In genomic region chr13:57231666-57232065, GRCm38 (mm10) we compare ENCODE assay signal across 17 mouse cellular contexts.
DNase-seq lines count a peak whose midpoint lies in the region; ATAC-seq and TF ChIP-seq lines count a peak whose summit lies in the region.
"Had no signal": no experiment of that assay in that cellular context is flagged by ENCODE, and none has a peak within 500 bp of the region (broad histone marks: within the 10 kb centered on the region; RNA-seq: fewer than 3 reads in every experiment).

No protein-coding gene starts in this region.

- H3K4me2 ChIP-seq in heart, embryonic 11.5 days, result no peak overlapping the region
- H3K4me2 ChIP-seq in embryonic facial prominence, embryonic 14.5 days (ENCODE audit: low read depth, low read length), result no peak overlapping the region
- no peak overlapping the region for H3K4me2 ChIP-seq in lung, postnatal 0 days (replicated peaks; ENCODE audit: low read depth, low read length)
- H3K4me2 ChIP-seq in intestine, postnatal 0 days (replicated peaks; ENCODE audit: low read depth), result no peak overlapping the region
- H3K4me2 ChIP-seq: embryonic facial prominence, embryonic 13.5 days; liver, embryonic 12.5 days had no signal

- no peak overlapping the region for H3K9ac ChIP-seq in heart, adult 2 months (ENCODE audit: low read depth, low read length)
- no peak overlapping the region for H3K9ac ChIP-seq in heart, embryonic 11.5 days (ENCODE audit: low read depth, low read length)
- H3K9ac ChIP-seq in embryonic facial prominence, embryonic 14.5 days (ENCODE audit: low read depth, low read length), result no peak overlapping the region
- no peak overlapping the region for H3K9ac ChIP-seq in lung, postnatal 0 days (replicated peaks; ENCODE audit: low read depth)
- H3K9ac ChIP-seq in intestine, postnatal 0 days (ENCODE audit: low read depth, low read length), result no peak overlapping the region
- H3K9ac ChIP-seq: embryonic facial prominence, embryonic 13.5 days; liver, embryonic 12.5 days had no signal

- no peaks in the 10 kb centered on the region for H3K36me3 ChIP-seq in heart, adult 2 months (ENCODE audit: control insufficient read depth, insufficient read depth, low read length)
- no peaks in the 10 kb centered on the region for H3K36me3 ChIP-seq in heart, embryonic 11.5 days (ENCODE audit: control insufficient read depth, insufficient read depth, low read length)
- H3K36me3 ChIP-seq in embryonic facial prominence, embryonic 14.5 days (ENCODE audit: control insufficient read depth, insufficient read depth, low read length), result no peaks in the 10 kb centered on the region
- H3K36me3 ChIP-seq in lung, postnatal 0 days (ENCODE audit: insufficient read depth, low read length), result no peaks in the 10 kb centered on the region
- H3K36me3 ChIP-seq in intestine, postnatal 0 days (ENCODE audit: control insufficient read depth, insufficient read depth), result no peaks in the 10 kb centered on the region
- H3K36me3 ChIP-seq: embryonic facial prominence, embryonic 13.5 days; liver, embryonic 12.5 days had no signal

- intact Hi-C loops in heart, adult 2 months (cut with DNase I), result no loop called here

- no peak for TF ChIP-seq EP300 in heart, adult 2 months (IDR thresholded peaks at IDR 0.05; ENCODE audit: insufficient read depth, low read depth, low read length)
- TF ChIP-seq EP300 in lung, postnatal 0 days (IDR thresholded peaks at IDR 0.05), result no peak

- TF ChIP-seq CTCF in heart, adult 2 months (IDR thresholded peaks at IDR 0.05), result no peak
- TF ChIP-seq CTCF in lung, postnatal 0 days (IDR thresholded peaks at IDR 0.05), result no peak
- TF ChIP-seq CTCF in intestine, postnatal 0 days (IDR thresholded peaks at IDR 0.05; ENCODE audit: low read depth), result no peak

- no peak for TF ChIP-seq POLR2A in heart, adult 2 months (IDR thresholded peaks at IDR 0.05; ENCODE audit: insufficient read depth, low read depth, low read length)

- H3K9me3 ChIP-seq in heart, embryonic 11.5 days (replicated peaks; ENCODE audit: control insufficient read depth, low read length), result 0 out of 2 replicates have a peak, but pooled peaks cover 2% of the 10 kb centered on the region
- H3K9me3 ChIP-seq in embryonic facial prominence, embryonic 14.5 days (ENCODE audit: control insufficient read depth, low read length), result no peaks in the 10 kb centered on the region
- no peaks in the 10 kb centered on the region for H3K9me3 ChIP-seq in lung, postnatal 0 days (ENCODE audit: low read length)
- no peaks in the 10 kb centered on the region for H3K9me3 ChIP-seq in intestine, postnatal 0 days (ENCODE audit: control insufficient read depth)
- H3K9me3 ChIP-seq: embryonic facial prominence, embryonic 13.5 days; liver, embryonic 12.5 days had no signal

- ATAC-seq in heart, embryonic 11.5 days (replicated peaks; ENCODE audit: insufficient number of reproducible peaks, low FRiP score, low TSS enrichment), result no peak
- ATAC-seq in embryonic facial prominence, embryonic 14.5 days (ENCODE audit: low read depth), result no peak
- peak; percentile 47; the same call in 1 of the 2 replicates for ATAC-seq in lung, postnatal 0 days
- no peak for ATAC-seq in intestine, postnatal 0 days
- ATAC-seq: hindbrain, embryonic 16.5 days; liver, embryonic 12.5 days had no signal

- H3K27me3 ChIP-seq in heart, adult 2 months (ENCODE audit: control insufficient read depth, insufficient read depth, low read length), result no peaks in the 10 kb centered on the region
- H3K27me3 ChIP-seq in heart, embryonic 11.5 days (ENCODE audit: control insufficient read depth, insufficient read depth, low read length), result no peaks in the 10 kb centered on the region
- H3K27me3 ChIP-seq in embryonic facial prominence, embryonic 14.5 days (replicated peaks; ENCODE audit: control insufficient read depth, insufficient read depth, low read length), result no peaks in the 10 kb centered on the region
- H3K27me3 ChIP-seq in lung, postnatal 0 days (replicated peaks; ENCODE audit: insufficient read depth, low read length), result no peaks in the 10 kb centered on the region
- H3K27me3 ChIP-seq in intestine, postnatal 0 days (replicated peaks; ENCODE audit: control insufficient read depth, insufficient read depth, low read length), result no peaks in the 10 kb centered on the region
- H3K27me3 ChIP-seq: embryonic facial prominence, embryonic 13.5 days; liver, embryonic 12.5 days had no signal

- no peak overlapping the region for H3K27ac ChIP-seq in heart, adult 2 months
- no peak overlapping the region for H3K27ac ChIP-seq in heart, embryonic 11.5 days (ENCODE audit: low read depth, low read length)
- H3K27ac ChIP-seq in embryonic facial prominence, embryonic 14.5 days (replicated peaks; ENCODE audit: low read depth, low read length), result no peak overlapping the region
- no peak overlapping the region for H3K27ac ChIP-seq in lung, postnatal 0 days (ENCODE audit: low read length)
- no peak overlapping the region for H3K27ac ChIP-seq in intestine, postnatal 0 days (ENCODE audit: low read depth, low read length)
- H3K27ac ChIP-seq: embryonic facial prominence, embryonic 13.5 days; left cerebral cortex, adult 2 months; liver, embryonic 12.5 days; macrophage had no signal

- 29% methylated on average over 3 of the region's 3 CpGs for WGBS in heart, adult 2 months
- 47% methylated on average over 3 of the region's 3 CpGs for WGBS in heart, embryonic 11.5 days (ENCODE audit: insufficient replicate concordance)
- WGBS in embryonic facial prominence, embryonic 14.5 days, result 27% methylated on average over 3 of the region's 3 CpGs
- 57% methylated on average over 3 of the region's 3 CpGs for WGBS in lung, postnatal 0 days
- 44% methylated on average over 3 of the region's 3 CpGs for WGBS in intestine, postnatal 0 days

- no peak overlapping the region for H3K4me3 ChIP-seq in heart, adult 2 months
- H3K4me3 ChIP-seq in heart, embryonic 11.5 days (ENCODE audit: low read depth, low read length), result no peak overlapping the region
- H3K4me3 ChIP-seq in embryonic facial prominence, embryonic 14.5 days (ENCODE audit: low read depth, low read length), result no peak overlapping the region
- no peak overlapping the region for H3K4me3 ChIP-seq in lung, postnatal 0 days (ENCODE audit: low read depth, low read length)
- H3K4me3 ChIP-seq in intestine, postnatal 0 days (ENCODE audit: low read depth, low read length), result no peak overlapping the region
- H3K4me3 ChIP-seq: embryonic facial prominence, embryonic 13.5 days; left cerebral cortex, adult 2 months; liver, embryonic 12.5 days had no signal

- no peaks in the 10 kb centered on the region for H3K79me2 ChIP-seq in heart, adult 2 months (replicated peaks; ENCODE audit: control insufficient read depth, insufficient read depth, low read length)

- DNase-seq in cerebellum, adult 9-11 months, result peak; percentile 13
- no peak for DNase-seq in cerebellum, postnatal 4 days (ENCODE audit: low spot score in 2 of 2)
- DNase-seq in heart, adult 2 months, result peak; percentile 35 to 36
- DNase-seq in embryonic facial prominence, embryonic 14.5 days (ENCODE audit: low spot score), result peak; percentile 18
- peak; percentile 35 for DNase-seq in lung, postnatal 0 days (ENCODE audit: low spot score)
- no peak for DNase-seq in urinary bladder, adult 2 months (ENCODE audit: low spot score)
- DNase-seq: kidney, adult 2 months; kidney, postnatal 25 days; midbrain, embryonic 14.5 days; thymus, adult 18-20 months had no signal

- no peaks in the 10 kb centered on the region for H3K4me1 ChIP-seq in heart, adult 2 months (ENCODE audit: control insufficient read depth, insufficient read depth, low read length)
- H3K4me1 ChIP-seq in heart, embryonic 11.5 days (ENCODE audit: control insufficient read depth, insufficient read depth, low read length), result no peaks in the 10 kb centered on the region; the same call in 1 of the 2 replicates
- peaks cover 3% of the 10 kb centered on the region; the same call in 1 of the 2 replicates for H3K4me1 ChIP-seq in embryonic facial prominence, embryonic 14.5 days (ENCODE audit: control insufficient read depth, insufficient read depth, low read length)
- H3K4me1 ChIP-seq in lung, postnatal 0 days (ENCODE audit: insufficient read depth, low read depth, low read length), result peaks cover 4% of the 10 kb centered on the region; the same call in 1 of the 2 replicates
- H3K4me1 ChIP-seq in intestine, postnatal 0 days (replicated peaks; ENCODE audit: control insufficient read depth, insufficient read depth, low read length), result no peaks in the 10 kb centered on the region
- H3K4me1 ChIP-seq: liver, embryonic 12.5 days had no signal

Comparison
In these comparisons a context has a peak if more than half of its experiments do, and no peak if none do; other contexts are left out.
1. DNase-seq: peak in cerebellum, adult 9-11 months (single experiment), heart, adult 2 months (2 of 2), embryonic facial prominence, embryonic 14.5 days (single experiment) and lung, postnatal 0 days (single experiment); none in cerebellum, postnatal 4 days (0 of 2) and urinary bladder, adult 2 months (single experiment).